Mouse (Mus musculus): ENCODE measurements around the gene Pex11g.

DNA sequence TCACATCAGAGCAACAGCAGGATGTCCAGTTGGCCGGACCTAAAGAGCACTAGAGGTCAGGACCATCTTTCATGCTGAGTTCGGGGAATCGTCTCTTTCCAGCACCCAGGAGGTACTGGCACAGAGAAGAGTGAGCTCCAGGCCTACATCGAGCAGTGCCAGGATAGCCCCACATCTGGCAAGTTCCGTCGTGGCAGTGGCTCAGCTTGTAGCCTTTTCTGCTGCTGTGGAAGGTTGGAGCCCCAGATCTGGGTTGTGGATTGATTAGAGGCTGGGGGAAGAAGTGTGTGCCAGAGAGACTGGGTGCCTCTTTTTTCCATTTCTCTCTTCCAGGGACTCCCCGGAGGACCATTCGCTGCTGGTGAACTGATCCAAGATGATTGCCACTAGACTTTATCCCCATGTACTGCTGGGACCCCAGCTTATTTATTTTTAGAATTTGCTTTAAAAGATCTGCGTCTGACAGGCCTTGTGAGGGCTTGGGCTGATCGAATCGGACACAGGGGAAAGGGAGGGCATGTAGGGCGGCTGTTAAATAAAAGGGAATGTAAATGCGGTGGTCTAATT lies 47.3 kb upstream of the Pex11g start:
- TF ChIP-seq MXI1 (IDR thresholded peaks at IDR 0.05; ENCODE audit: low read depth, low read length): no peak
- no peak for TF ChIP-seq POLR2A (IDR thresholded peaks at IDR 0.05; ENCODE audit: control insufficient read depth in 1 of 2, insufficient read depth in 1 of 2, low read depth in 1 of 2, low read length in 2 of 2, poor library complexity in 1 of 2)
- no peak for TF ChIP-seq CTCF (IDR thresholded peaks at IDR 0.05 in 2 of 3, conservative IDR thresholded peaks at IDR 0.05 in 1 of 3; ENCODE audit: control insufficient read depth in 1 of 3, insufficient read depth in 1 of 3, low read depth in 2 of 3, low read length in 3 of 3, poor library complexity in 1 of 3, severe bottlenecking in 1 of 3)
- no peak for TF ChIP-seq NELFE (IDR thresholded peaks at IDR 0.05; ENCODE audit: low read depth, low read length)
- no peak for TF ChIP-seq MAX (IDR thresholded peaks at IDR 0.05; ENCODE audit: low read length)
- no peak for TF ChIP-seq ZC3H11A (IDR thresholded peaks at IDR 0.05; ENCODE audit: low read depth, low read length)
- no peak for TF ChIP-seq SMC3 (IDR thresholded peaks at IDR 0.05; ENCODE audit: low read depth, low read length)
- no peak for TF ChIP-seq POLR2AphosphoS5 (IDR thresholded peaks at IDR 0.05; ENCODE audit: borderline replicate concordance, low read depth, low read length)
- TF ChIP-seq TCF12 (IDR thresholded peaks at IDR 0.05; ENCODE audit: low read depth, low read length): no peak
- no peak for TF ChIP-seq ZMIZ1 (IDR thresholded peaks at IDR 0.05; ENCODE audit: low read depth, low read length)
- no peak for TF ChIP-seq JUND (IDR thresholded peaks at IDR 0.05; ENCODE audit: low read depth, low read length)
- TF ChIP-seq RCOR1 (IDR thresholded peaks at IDR 0.05; ENCODE audit: low read depth, low read length): no peak
- TF ChIP-seq EP300 (IDR thresholded peaks at IDR 0.05; ENCODE audit: low read depth in 1 of 2, low read length in 2 of 2): no peak

Data from MEL (cell line).